Mouse (Mus musculus) liver, postnatal 0 days (tissue): ENCODE measurements around the gene Abhd17b.

ENCODE experiments used
- CTCF ChIP-seq: sonication (generic); IDR thresholded peaks from 2 replicates; pipeline ENCODE4 v1.5.1; 2016; ENCODE audit warnings: antibody characterized with exemption, low read depth
- EP300 ChIP-seq: IDR thresholded peaks from 2 replicates; pipeline ENCODE4 v1.6.1; 2016; ENCODE audit warnings: antibody characterized with exemption, low read depth, mild to moderate bottlenecking

DNA sequence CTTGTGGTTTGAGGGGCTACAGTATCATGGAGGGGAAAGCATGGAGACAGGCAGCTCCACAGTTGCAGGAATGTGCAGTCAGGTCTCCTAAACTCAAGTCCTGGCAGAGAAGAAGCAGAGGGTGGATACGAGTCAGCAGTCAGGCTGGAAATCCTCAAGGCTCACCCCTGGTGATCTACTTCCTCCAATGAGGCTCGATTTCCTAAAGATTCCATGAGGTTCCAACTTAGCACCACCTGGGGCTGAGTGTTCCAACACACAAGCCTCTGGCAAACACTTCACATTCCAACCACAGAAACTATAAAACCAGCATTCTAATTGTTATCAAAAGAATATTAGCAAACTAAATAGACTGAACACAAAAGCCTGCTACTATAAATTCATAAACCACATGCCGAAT lies 16.1 kb upstream of the Abhd17b start:
- TF ChIP-seq CTCF (no peak), EP300 (no peak)
